Mouse (Mus musculus) cerebellum, adult 2 months (tissue): Measurements from ENCODE around the gene Atoh7. TPM values are rescaled to one million over a fixed set of nuclear protein-coding genes. Genes with fewer than 3 reads are reported as not detected.

Experiments used
- DNase-seq, 2 experiments: peaks; one replicate each; pipeline ENCODE4 v3.0.0; 2021
- H3K27ac ChIP-seq: fragments of 200-500 bp; 2 replicates; pipeline ENCODE4 v1.5.1; 2012; ENCODE audit warnings: low read length, control low read depth, inconsistent platforms; ENCODE audit not compliant: insufficient read depth
- H3K27me3 ChIP-seq: fragments of 200-500 bp; 2 replicates; pipeline ENCODE4 v1.6.1; 2012; ENCODE audit warnings: inconsistent platforms, mild to moderate bottlenecking, low read length, moderate library complexity; ENCODE audit not compliant: control insufficient read depth, insufficient read depth
- H3K4me1 ChIP-seq: fragments of 200-500 bp; 2 replicates; pipeline ENCODE4 v1.6.1; 2011; ENCODE audit warnings: low read length; ENCODE audit not compliant: control insufficient read depth, insufficient read depth
- H3K4me3 ChIP-seq: fragments of 200-500 bp; replicated peaks from 2 replicates; pipeline ENCODE3; 2011; ENCODE audit warnings: mild to moderate bottlenecking, low read depth, low read length, control low read depth; ENCODE audit not compliant: insufficient read depth
- CTCF ChIP-seq: fragments of 200-500 bp; IDR thresholded peaks from 2 replicates; pipeline ENCODE4 v1.5.1; 2011; ENCODE audit warnings: low read depth, mild to moderate bottlenecking, control low read depth, low read length, moderate library complexity, borderline replicate concordance; ENCODE audit not compliant: insufficient read depth
- POLR2A ChIP-seq: fragments of 200-500 bp; IDR thresholded peaks from 2 replicates; pipeline ENCODE4 v1.6.1; 2011; ENCODE audit warnings: low read length, control low read depth, borderline replicate concordance; ENCODE audit not compliant: insufficient read depth
- WGBS: fragments of 180-500 bp; shearing (Covaris S2); methylation state at CpG from one replicate; pipeline ENCODE4 v1.1.7; 2018; 5-methylcytosine and 5-hydroxymethylcytosine counted together
- polyA plus RNA-seq: library from polyadenylated mRNA; depleted of rRNA; stranded (reverse); fragments of >200 nt; gene quantifications from 2 replicates; pipeline ENCODE4 v1.2.3, GENCODE M21; 2012; rRNA removed

Atoh7 gene
- polyA plus RNA-seq, 1 experiment: 18.5 TPM

- Histone ChIP-seq H3K27me3 (no peaks in the 10 kb centered on the region), H3K4me3 (no peak overlapping the region), H3K27ac (no peak overlapping the region), H3K4me1 (no peaks in the 10 kb centered on the region)
- WGBS: 93% methylated on average over 4 of the region's 4 CpGs
- no peak for DNase-seq
- TF ChIP-seq POLR2A (no peak), CTCF (no peak)
Observed at GRCm38 (mm10) chr10:63133326-63133725, 33.9 kb downstream of the Atoh7 start.

GRCm38 (mm10) chr10:63135680-63136079 is 36.2 kb downstream of the Atoh7 start:
- no peak for DNase-seq
- no peak for TF ChIP-seq POLR2A
- TF ChIP-seq CTCF: no peak
- H3K27me3 ChIP-seq: no peaks in the 10 kb centered on the region
- no peak overlapping the region for H3K27ac ChIP-seq
- H3K4me1 ChIP-seq: no peaks in the 10 kb centered on the region
- WGBS: 47% methylated on average over 12 of the region's 12 CpGs
- H3K4me3 ChIP-seq: no peak overlapping the region

DNA sequence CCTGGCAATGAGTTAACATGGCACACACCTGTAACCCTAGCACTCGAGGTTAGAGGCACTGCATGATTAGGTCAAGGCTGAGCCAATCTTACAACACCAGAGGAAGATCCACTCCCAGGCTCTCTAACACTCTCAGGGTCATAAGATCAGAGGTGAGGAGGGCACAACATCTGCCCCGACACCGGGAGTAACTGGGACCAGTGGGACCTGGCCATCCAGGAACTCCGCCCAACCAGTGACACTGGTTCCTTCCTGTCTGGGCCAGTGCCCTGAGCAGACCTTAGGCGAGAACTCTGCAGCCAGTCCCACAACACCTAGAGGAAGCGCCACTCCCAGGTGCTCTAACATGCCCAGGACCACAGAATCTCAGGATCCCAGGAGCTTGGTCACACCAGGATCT is 37.0 kb downstream of the Atoh7 start:
- H3K4me1 ChIP-seq: no peaks in the 10 kb centered on the region
- no peak overlapping the region for H3K4me3 ChIP-seq
- no peaks in the 10 kb centered on the region for H3K27me3 ChIP-seq
- WGBS: 87% methylated on average over 6 of the region's 6 CpGs
- no peak for DNase-seq
- TF ChIP-seq CTCF: no peak
- no peak for TF ChIP-seq POLR2A
- no peak overlapping the region for H3K27ac ChIP-seq

GRCm38 (mm10) chr10:63142660-63143059 is 43.2 kb downstream of the Atoh7 start:
- Histone ChIP-seq H3K27me3 (no peaks in the 10 kb centered on the region), H3K4me1 (no peaks in the 10 kb centered on the region), H3K4me3 (no peak overlapping the region), H3K27ac (no peak overlapping the region)
- no peak for TF ChIP-seq POLR2A
- no peak for TF ChIP-seq CTCF
- 87% methylated on average over 13 of the region's 13 CpGs for WGBS
- DNase-seq: no peak

Other genes starting within 250 kb of the Atoh7 start
- 6.5 and 7.4 TPM in 2 replicates for gene Tet1, start 190.7 kb upstream of the Atoh7 start, polyA plus RNA-seq
- 27.0 and 28.4 TPM in 2 replicates for gene Slc25a16, start 179.0 kb upstream of the Atoh7 start, polyA plus RNA-seq
- gene Dna2, start 152.6 kb upstream of the Atoh7 start, polyA plus RNA-seq: 3.0 and 3.9 TPM in 2 replicates
- 68.4 and 70.4 TPM in 2 replicates for gene Rufy2, start 119.4 kb upstream of the Atoh7 start, polyA plus RNA-seq
- 97.0 and 97.6 TPM in 2 replicates for gene Hnrnph3, start 75.4 kb upstream of the Atoh7 start, polyA plus RNA-seq
- gene Pbld2, start 75.3 kb upstream of the Atoh7 start, polyA plus RNA-seq: 2.0 and 2.5 TPM in 2 replicates
- gene Pbld1, start 39.5 kb upstream of the Atoh7 start, polyA plus RNA-seq: 0.32 and 0.47 TPM in 2 replicates
- gene Mypn, start 104.3 kb downstream of the Atoh7 start, polyA plus RNA-seq: 1.4 and 1.9 TPM in 2 replicates
- 25.5 and 28.2 TPM in 2 replicates for gene Herc4, start 144.2 kb downstream of the Atoh7 start, polyA plus RNA-seq